Mouse (Mus musculus): ENCODE measurements around the gene Zmiz1.

DNA sequence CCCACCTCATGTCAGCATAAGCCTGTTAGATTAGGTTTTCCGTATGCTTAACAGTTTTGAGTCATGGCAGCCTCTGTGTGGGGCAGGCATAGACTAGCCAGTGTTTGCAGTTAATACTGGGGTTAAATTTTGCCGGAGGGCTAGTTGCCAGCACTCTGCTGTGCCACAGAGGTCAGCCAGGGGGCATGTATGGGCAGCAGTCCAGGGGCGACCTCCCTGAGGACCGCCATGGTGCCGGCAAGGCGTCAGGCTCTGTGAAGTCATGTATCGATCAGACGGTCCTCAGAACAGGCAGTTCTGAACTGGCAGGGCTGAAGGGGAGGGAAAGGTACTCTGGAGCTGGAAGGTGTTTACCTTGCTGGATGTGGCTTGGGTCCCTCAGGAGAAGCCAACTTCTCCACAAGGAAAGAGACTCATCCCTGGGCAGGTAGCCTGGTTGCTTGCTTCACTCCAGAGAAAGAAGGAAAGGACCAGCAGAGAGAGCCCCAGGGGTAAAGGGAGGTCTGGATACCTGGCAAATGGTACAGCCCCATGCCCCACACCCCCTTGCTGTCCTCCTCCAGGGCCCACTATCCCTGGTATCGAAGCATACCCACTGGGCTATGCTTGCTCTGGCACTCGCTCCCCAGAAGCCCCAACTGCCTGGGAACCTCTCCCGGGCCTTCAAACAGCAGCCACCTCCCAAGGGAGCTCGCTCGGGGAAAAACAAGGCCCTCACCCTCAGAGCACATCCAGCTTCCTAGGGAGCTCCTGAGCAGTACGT, 151.6 kb downstream of the Zmiz1 start:
- TF ChIP-seq EP300 (IDR thresholded peaks at IDR 0.05) (no peak), CTCF (IDR thresholded peaks at IDR 0.05) (no peak)
